Mouse (Mus musculus) forebrain, embryonic 11.5 days (tissue): ENCODE results near the gene Slc39a11. TPM values are rescaled to one million over a fixed set of nuclear protein-coding genes. Genes with fewer than 3 reads are reported as not detected.

Experiments used
- ATAC-seq: fragments of 200-750 bp; cut with Nextera tagmentation; replicated peaks from 2 replicates; pipeline ENCODE4 v1.8.0; 2017; ENCODE audit warnings: moderate TSS enrichment; ENCODE audit not compliant: low FRiP score
- DNase-seq: peaks from one replicate; pipeline ENCODE4 v3.0.0-alpha.2; 2017; ENCODE audit warnings: low spot score
- H3K27ac ChIP-seq: fragments of 300-500 bp; sonication (generic); 2 replicates; pipeline ENCODE4 v1.5.1; 2014; ENCODE audit warnings: low read depth, low read length
- H3K27me3 ChIP-seq: fragments of 300-500 bp; sonication (generic); 2 replicates; pipeline ENCODE4 v1.6.1; 2014; ENCODE audit warnings: mild to moderate bottlenecking, low read length, mixed read lengths; ENCODE audit not compliant: control insufficient read depth, insufficient read depth
- H3K36me3 ChIP-seq: fragments of 300-500 bp; sonication (generic); 2 replicates; pipeline ENCODE4 v1.6.1; 2014; ENCODE audit warnings: mild to moderate bottlenecking, low read length, moderate library complexity, mixed read lengths; ENCODE audit not compliant: control insufficient read depth, insufficient read depth
- H3K4me1 ChIP-seq: fragments of 300-500 bp; sonication (generic); replicated peaks from 2 replicates; pipeline ENCODE4 v1.6.1; 2014; ENCODE audit warnings: low read length, mixed read lengths; ENCODE audit not compliant: control insufficient read depth, insufficient read depth
- H3K4me2 ChIP-seq: fragments of 300-500 bp; sonication (generic); 2 replicates; pipeline ENCODE4 v1.6.1; 2014; ENCODE audit warnings: low read depth, mild to moderate bottlenecking, low read length, moderate library complexity, mixed read lengths; ENCODE audit not compliant: severe bottlenecking
- H3K4me3 ChIP-seq: fragments of 300-500 bp; sonication (generic); 2 replicates; pipeline ENCODE4 v1.5.1; 2014; ENCODE audit warnings: low read depth, low read length
- H3K9ac ChIP-seq: fragments of 300-500 bp; sonication (generic); 2 replicates; pipeline ENCODE4 v1.6.1; 2014; ENCODE audit warnings: low read length
- H3K9me3 ChIP-seq: fragments of 300-500 bp; sonication (generic); 2 replicates; pipeline ENCODE4 v1.6.1; 2016; ENCODE audit warnings: low read length, mixed read lengths; ENCODE audit not compliant: control insufficient read depth
- WGBS: fragments of 180-500 bp; shearing (Covaris S2); extraction: QIAGEN DNeasy Blood & Tissue Kit; methylation state at CpG from one replicate; pipeline ENCODE4 v1.1.7; 2014; 5-methylcytosine and 5-hydroxymethylcytosine counted together
- polyA plus RNA-seq: library from polyadenylated mRNA; unstranded; fragments of >200 nt; fragmentation: Nextera tagmentation; extraction: Ambion mirVana; gene quantifications from 2 replicates; pipeline ENCODE4 v1.2.1, GENCODE M21; 2014

Slc39a11 gene
- polyA plus RNA-seq, 1 experiment from 2014 or later = 20.6 TPM

DNA sequence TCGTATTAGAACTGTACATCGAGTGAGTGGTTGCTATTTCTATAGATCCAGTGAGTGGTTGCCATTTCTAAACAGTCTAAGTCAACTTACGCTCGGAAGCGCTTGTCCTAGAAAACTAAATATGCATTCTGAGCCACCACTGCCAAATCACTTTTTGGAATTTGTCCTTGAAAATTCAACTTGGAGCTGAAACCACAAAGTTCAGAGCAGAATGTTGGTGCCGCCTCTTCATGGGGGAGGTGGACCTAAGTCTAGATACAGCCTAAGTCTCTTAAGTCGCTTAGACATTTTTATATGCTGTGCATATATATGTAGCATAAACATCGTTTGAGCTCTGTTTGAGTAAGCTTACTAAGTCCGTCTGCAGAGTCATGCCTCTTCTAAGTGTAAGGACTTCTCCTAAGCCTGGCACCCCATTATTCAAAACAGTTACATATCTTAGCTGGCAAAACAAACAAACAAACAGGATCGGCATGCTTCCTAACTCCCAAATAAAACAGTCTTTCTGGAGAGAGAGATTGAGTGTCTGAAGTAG lies 38.7 kb downstream of the Slc39a11 start:
- Histone ChIP-seq H3K9me3 (no peaks in the 10 kb centered on the region), H3K36me3 (no peaks in the 10 kb centered on the region), H3K27me3 (no peaks in the 10 kb centered on the region), H3K9ac (no peak overlapping the region), H3K27ac (peak overlapping the region; percentile 25), H3K4me1 (no peaks in the 10 kb centered on the region), H3K4me2 (no peak overlapping the region), H3K4me3 (no peak overlapping the region)
- DNase-seq (no peak), ATAC-seq (no peak)
- 90% methylated on average over 10 of the region's 10 CpGs for WGBS

DNA sequence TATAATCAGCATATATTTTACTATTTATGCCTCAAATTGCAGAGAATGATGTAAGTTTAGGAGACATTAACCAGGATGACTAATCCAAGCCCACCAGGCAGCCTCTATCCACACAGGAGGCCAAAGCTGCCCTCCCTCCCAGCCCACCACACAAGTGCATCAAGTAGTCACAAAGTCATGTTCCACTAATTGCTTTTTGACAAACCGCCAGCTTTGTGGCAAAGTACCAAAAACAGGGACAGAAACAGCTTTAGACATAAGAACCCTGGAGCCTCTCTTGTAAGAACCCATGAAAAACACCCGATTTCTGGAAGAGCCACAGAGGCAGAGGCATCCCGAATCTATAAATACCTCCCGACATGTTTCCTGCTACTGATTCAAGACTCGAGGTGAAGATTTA lies 39.6 kb downstream of the Slc39a11 start:
- WGBS = 92% methylated on average over 5 of the region's 5 CpGs
- H3K27me3 ChIP-seq = no peaks in the 10 kb centered on the region
- no peak overlapping the region for H3K27ac ChIP-seq
- H3K9me3 ChIP-seq = no peaks in the 10 kb centered on the region
- no peak for ATAC-seq
- no peaks in the 10 kb centered on the region for H3K4me1 ChIP-seq
- DNase-seq = peak; percentile 21
- H3K4me2 ChIP-seq = no peak overlapping the region
- no peak overlapping the region for H3K4me3 ChIP-seq
- no peak overlapping the region for H3K9ac ChIP-seq
- H3K36me3 ChIP-seq = no peaks in the 10 kb centered on the region

DNA sequence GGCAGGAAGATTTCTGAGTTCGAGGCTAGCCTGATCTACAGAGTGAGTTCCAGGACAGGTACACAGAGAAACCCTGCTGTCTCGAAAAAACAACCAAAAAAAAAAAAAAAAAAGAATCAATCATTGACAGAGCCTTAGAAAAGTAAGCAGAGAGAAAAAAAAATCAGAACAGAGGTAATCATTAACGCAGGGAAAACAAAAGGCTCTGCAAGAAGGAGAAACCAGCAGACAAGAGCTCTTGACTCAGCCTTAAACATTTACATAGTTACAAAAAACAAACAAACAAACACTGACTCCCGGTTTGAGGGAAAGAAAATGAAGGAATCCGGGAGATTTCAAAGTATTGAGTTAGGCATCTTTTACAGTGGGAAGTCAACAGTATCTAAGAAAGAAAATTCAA lies 40.3 kb downstream of the Slc39a11 start:
- Histone ChIP-seq H3K9ac (no peak overlapping the region), H3K4me3 (no peak overlapping the region), H3K27ac (no peak overlapping the region), H3K4me2 (no peak overlapping the region), H3K36me3 (no peaks in the 10 kb centered on the region), H3K4me1 (no peaks in the 10 kb centered on the region), H3K9me3 (no peaks in the 10 kb centered on the region), H3K27me3 (no peaks in the 10 kb centered on the region)
- ATAC-seq (no peak), DNase-seq (no peak)
- WGBS = 83% methylated on average over 5 of the region's 5 CpGs

DNA sequence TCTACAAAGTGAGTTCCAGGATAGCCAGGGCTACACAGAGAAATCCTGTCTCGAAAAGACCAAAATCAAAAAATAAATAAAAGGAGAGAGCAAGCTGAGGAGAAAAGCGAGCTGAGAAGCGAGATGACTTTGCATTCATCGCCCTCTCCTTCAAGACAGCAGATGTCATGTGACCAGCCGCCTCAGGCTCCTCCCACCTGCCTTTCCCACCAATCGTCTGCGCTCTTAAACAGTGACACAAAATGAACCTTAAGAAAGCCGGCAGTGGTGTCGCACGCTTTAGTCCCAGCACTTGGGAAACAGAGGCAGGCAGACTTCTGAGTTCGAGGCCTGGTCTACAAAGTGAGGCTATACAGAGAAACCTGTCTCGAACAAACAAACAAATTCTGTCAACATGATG lies 42.3 kb downstream of the Slc39a11 start:
- Histone ChIP-seq H3K9ac (no peak overlapping the region), H3K4me1 (no peaks in the 10 kb centered on the region), H3K27ac (no peak overlapping the region), H3K27me3 (no peaks in the 10 kb centered on the region), H3K4me2 (no peak overlapping the region), H3K4me3 (no peak overlapping the region), H3K36me3 (no peaks in the 10 kb centered on the region), H3K9me3 (no peaks in the 10 kb centered on the region)
- ATAC-seq (no peak), DNase-seq (no peak)
- 93% methylated on average over 12 of the region's 12 CpGs for WGBS

DNA sequence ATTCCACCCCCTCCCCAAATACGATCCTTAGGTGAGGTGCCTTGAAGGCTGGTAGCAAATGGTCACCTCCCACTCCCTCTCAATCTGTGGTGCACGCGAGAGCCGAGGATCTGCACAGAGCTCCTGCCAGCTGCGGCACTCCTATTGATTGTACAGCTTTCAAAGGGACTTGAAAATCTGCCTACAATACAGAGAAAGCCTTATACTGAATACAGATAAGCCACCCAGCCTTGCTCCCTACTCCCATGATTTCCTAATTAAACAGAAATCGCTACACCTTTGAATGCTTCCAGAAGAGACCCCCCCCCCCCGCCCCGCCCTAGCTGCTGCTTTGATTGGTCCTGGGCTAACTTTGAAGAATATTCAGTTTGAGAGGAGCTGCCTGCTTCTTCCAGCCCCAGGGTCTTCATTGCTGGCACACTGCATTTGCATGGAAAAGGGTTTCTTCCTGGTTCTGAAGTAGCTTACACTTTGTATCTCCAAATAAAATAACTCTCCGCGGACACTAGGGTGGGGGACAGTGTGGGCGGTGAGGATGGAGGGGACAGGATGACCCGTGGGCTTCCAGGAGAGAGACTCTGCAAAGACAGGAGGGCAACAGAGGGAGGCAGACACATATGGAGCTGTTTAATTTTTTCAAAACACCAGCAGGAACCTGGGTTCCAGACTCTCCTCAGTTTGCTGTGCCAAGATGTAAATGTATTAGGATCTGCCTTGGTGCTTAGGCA lies 48.1 kb downstream of the Slc39a11 start:
- Histone ChIP-seq H3K36me3 (no peaks in the 10 kb centered on the region), H3K9me3 (no peaks in the 10 kb centered on the region), H3K4me2 (no peak overlapping the region), H3K9ac (no peak overlapping the region), H3K27ac (peak overlapping the region; percentile 50), H3K4me1 (peaks cover 11% of the 10 kb centered on the region), H3K27me3 (no peaks in the 10 kb centered on the region), H3K4me3 (no peak overlapping the region)
- ATAC-seq (peak; percentile 79), DNase-seq (peak; percentile 54)
- 37% methylated on average over 12 of the region's 12 CpGs for WGBS

DNA sequence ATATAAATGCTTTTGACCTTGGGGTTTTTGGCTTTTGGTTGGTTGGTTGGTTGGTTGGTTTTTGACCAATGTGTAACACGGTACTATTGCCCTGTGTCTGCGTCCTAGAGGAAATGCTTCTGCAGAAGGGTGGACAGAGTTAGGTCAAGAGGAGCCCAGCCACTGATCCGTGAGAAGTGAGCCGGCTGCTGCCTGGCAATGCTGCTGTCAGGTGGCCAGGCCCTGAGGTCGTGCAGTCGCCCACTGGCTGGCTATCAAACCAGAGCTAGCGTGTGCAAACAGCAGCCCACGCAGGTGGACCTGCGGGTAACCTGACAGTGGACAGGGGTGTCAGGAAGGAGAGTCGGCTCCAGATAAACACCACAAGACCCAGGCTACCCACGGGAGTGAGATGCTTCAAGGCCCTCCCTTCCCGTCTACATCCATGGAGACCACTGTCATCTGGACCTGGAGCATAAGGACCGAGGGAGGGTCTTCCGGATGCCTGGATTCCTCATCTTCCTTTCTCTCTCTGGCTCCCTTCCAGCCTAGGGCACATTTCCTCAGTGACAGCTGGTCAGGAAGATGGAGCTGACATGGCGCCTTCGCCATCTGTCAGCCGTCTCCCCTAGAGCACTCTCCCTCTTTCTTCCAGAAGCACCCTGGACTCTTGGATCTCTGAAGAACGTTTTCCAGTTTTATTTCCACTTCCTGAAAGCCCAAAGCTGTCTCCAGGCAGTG lies 49.2 kb downstream of the Slc39a11 start:
- ATAC-seq (no peak; the same call in 1 of the 2 replicates), DNase-seq (peak; percentile 49)
- Histone ChIP-seq H3K36me3 (no peaks in the 10 kb centered on the region), H3K27me3 (no peaks in the 10 kb centered on the region), H3K4me3 (no peak overlapping the region), H3K9ac (no peak overlapping the region), H3K4me1 (peaks cover 11% of the 10 kb centered on the region), H3K9me3 (no peaks in the 10 kb centered on the region), H3K27ac (peak overlapping the region; percentile 50), H3K4me2 (no peak overlapping the region)
- 87% methylated on average over 18 of the region's 18 CpGs for WGBS

DNA sequence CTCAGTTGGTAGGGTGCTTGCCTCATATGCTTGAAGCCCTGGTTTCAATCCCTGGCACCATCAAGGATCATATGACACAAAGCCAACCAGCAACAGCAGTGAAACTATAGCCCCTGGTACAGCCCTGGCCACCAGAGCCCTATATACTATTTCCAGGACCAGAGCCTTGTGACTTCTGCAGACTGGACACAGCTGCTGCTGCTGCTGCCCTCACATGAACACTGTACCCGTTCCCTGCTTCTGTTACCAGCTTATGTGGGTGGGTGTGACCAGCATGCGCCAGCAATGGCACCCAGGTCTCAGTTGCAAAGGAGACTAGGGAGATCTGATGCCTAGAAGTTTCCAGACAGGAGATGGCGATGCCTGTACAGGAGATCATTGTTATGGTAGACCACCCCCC lies 52.2 kb downstream of the Slc39a11 start:
- Histone ChIP-seq H3K4me3 (no peak overlapping the region), H3K36me3 (no peaks in the 10 kb centered on the region), H3K4me1 (peaks cover 11% of the 10 kb centered on the region), H3K4me2 (no peak overlapping the region), H3K9ac (no peak overlapping the region), H3K27me3 (no peaks in the 10 kb centered on the region), H3K9me3 (no peaks in the 10 kb centered on the region), H3K27ac (no peak overlapping the region)
- peak; percentile 25 for DNase-seq
- 82% methylated on average over 3 of the region's 3 CpGs for WGBS
- ATAC-seq = no peak

DNA sequence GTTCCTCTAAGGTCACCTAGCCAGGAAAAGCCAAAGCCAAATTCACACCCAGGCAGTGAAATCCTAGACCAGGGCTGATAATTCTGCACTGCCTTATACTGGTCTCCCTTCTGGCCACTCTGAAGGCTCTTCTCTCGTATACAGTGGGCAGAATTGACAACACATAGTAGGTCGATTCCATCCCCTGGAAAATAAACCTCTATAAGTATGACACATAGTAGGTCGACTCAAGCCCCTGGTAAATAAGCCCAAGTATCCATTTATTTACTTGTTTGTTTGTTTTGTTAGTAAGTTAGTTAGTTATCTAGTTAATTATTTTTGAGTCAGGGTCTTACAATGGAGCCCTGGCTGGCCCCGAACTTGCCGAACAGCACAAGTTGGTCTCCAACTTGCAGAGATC lies 54.7 kb downstream of the Slc39a11 start:
- DNase-seq = no peak
- no peaks in the 10 kb centered on the region for H3K4me1 ChIP-seq
- no peak overlapping the region for H3K27ac ChIP-seq
- no peak overlapping the region for H3K4me2 ChIP-seq
- no peak for ATAC-seq
- H3K4me3 ChIP-seq = no peak overlapping the region
- no peaks in the 10 kb centered on the region for H3K27me3 ChIP-seq
- no peaks in the 10 kb centered on the region for H3K36me3 ChIP-seq
- H3K9ac ChIP-seq = no peak overlapping the region
- WGBS = 83% methylated on average over 5 of the region's 5 CpGs
- no peaks in the 10 kb centered on the region for H3K9me3 ChIP-seq
